Mouse (Mus musculus): ENCODE results near the gene Galns. TPM values are rescaled to one million over a fixed set of nuclear protein-coding genes. Genes with fewer than 3 reads are reported as not detected.

Galns gene
- polyA plus RNA-seq, 1 experiment from 2014 or later, result 8.9 TPM

- Histone ChIP-seq H3K27ac (ENCODE audit: low read length) (no peak overlapping the region), H3K4me1 (ENCODE audit: control insufficient read depth, insufficient read depth, low read length) (peaks cover under 1% of the 10 kb centered on the region; the same call in 1 of the 2 replicates), H3K27me3 (ENCODE audit: control insufficient read depth, insufficient read depth, low read depth, low read length) (peaks cover 9% of the 10 kb centered on the region), H3K9ac (ENCODE audit: low read depth, low read length) (no peak overlapping the region), H3K9me3 (replicated peaks; ENCODE audit: control insufficient read depth, low read length, poor library complexity, severe bottlenecking) (no peaks in the 10 kb centered on the region), H3K4me2 (ENCODE audit: low read length) (no peak overlapping the region), H3K36me3 (ENCODE audit: control insufficient read depth, insufficient read depth, low read length) (no peaks in the 10 kb centered on the region), H3K4me3 (ENCODE audit: low read depth, low read length) (no peak overlapping the region)
- ATAC-seq, result no peak
- WGBS, result 67% methylated on average over 12 of the region's 12 CpGs
Observed at GRCm38 (mm10) chr8:122556030-122557009, 54.9 kb downstream of the Galns start.

- Histone ChIP-seq H3K36me3 (ENCODE audit: control insufficient read depth, insufficient read depth, low read length) (no peaks in the 10 kb centered on the region), H3K27me3 (ENCODE audit: control insufficient read depth, insufficient read depth, low read depth, low read length) (peaks cover 21% of the 10 kb centered on the region), H3K9me3 (replicated peaks; ENCODE audit: control insufficient read depth, low read length, poor library complexity, severe bottlenecking) (no peaks in the 10 kb centered on the region), H3K9ac (ENCODE audit: low read depth, low read length) (no peak overlapping the region), H3K4me2 (ENCODE audit: low read length) (no peak overlapping the region), H3K4me1 (ENCODE audit: control insufficient read depth, insufficient read depth, low read length) (peaks cover 7% of the 10 kb centered on the region; the same call in 1 of the 2 replicates), H3K4me3 (ENCODE audit: low read depth, low read length) (no peak overlapping the region), H3K27ac (ENCODE audit: low read length) (no peak overlapping the region)
- ATAC-seq, result no peak
- 78% methylated on average over 6 of the region's 6 CpGs for WGBS
Observed at GRCm38 (mm10) chr8:122554786-122555185, 56.5 kb downstream of the Galns start.

GRCm38 (mm10) chr8:122551265-122552051 is 59.8 kb downstream of the Galns start, which contains the start of gene Piezo1:
Gene Piezo1 (minus strand): TSS chr8:122551329.
- peaks cover 7% of the 10 kb centered on the region; the same call in 1 of the 2 replicates for H3K4me1 ChIP-seq (ENCODE audit: control insufficient read depth, insufficient read depth, low read length)
- peaks cover 24% of the 10 kb centered on the region for H3K27me3 ChIP-seq (ENCODE audit: control insufficient read depth, insufficient read depth, low read depth, low read length)
- H3K9me3 ChIP-seq (replicated peaks; ENCODE audit: control insufficient read depth, low read length, poor library complexity, severe bottlenecking), result no peaks in the 10 kb centered on the region
- 12% methylated on average over 48 of the region's 56 CpGs for WGBS
- peak within 1 kb of the TSS; percentile 57 for H3K4me3 ChIP-seq (ENCODE audit: low read depth, low read length)
- peak within 1 kb of the TSS; percentile 85 for H3K4me2 ChIP-seq (ENCODE audit: low read length)
- peak; percentile 51; the same call in 1 of the 2 replicates for ATAC-seq
- no peak within 1 kb of the TSS for H3K27ac ChIP-seq (ENCODE audit: low read length)
- H3K36me3 ChIP-seq (ENCODE audit: control insufficient read depth, insufficient read depth, low read length), result no peaks in the 10 kb centered on the region
- peak within 1 kb of the TSS; percentile 72 for H3K9ac ChIP-seq (ENCODE audit: low read depth, low read length)

- Histone ChIP-seq H3K9me3 (replicated peaks; ENCODE audit: control insufficient read depth, low read length, poor library complexity, severe bottlenecking) (no peaks in the 10 kb centered on the region), H3K27me3 (ENCODE audit: control insufficient read depth, insufficient read depth, low read depth, low read length) (peaks cover 24% of the 10 kb centered on the region), H3K4me2 (ENCODE audit: low read length) (peak overlapping the region; percentile 85), H3K36me3 (ENCODE audit: control insufficient read depth, insufficient read depth, low read length) (no peaks in the 10 kb centered on the region), H3K4me1 (ENCODE audit: control insufficient read depth, insufficient read depth, low read length) (peaks cover 7% of the 10 kb centered on the region; the same call in 1 of the 2 replicates), H3K27ac (ENCODE audit: low read length) (no peak overlapping the region), H3K9ac (ENCODE audit: low read depth, low read length) (peak overlapping the region; percentile 72), H3K4me3 (ENCODE audit: low read depth, low read length) (peak overlapping the region; percentile 57)
- ATAC-seq, result no peak
- 1% methylated on average over 15 of the region's 43 CpGs for whole genome bisulfite sequencing
Observed at GRCm38 (mm10) chr8:122550995-122551264, 60.3 kb downstream of the Galns start.

- no peak overlapping the region for H3K27ac ChIP-seq (ENCODE audit: low read length)
- ATAC-seq, result peak; percentile 14; the same call in 1 of the 2 replicates
- peaks cover 7% of the 10 kb centered on the region; the same call in 1 of the 2 replicates for H3K4me1 ChIP-seq (ENCODE audit: control insufficient read depth, insufficient read depth, low read length)
- H3K9ac ChIP-seq (ENCODE audit: low read depth, low read length), result peak overlapping the region; percentile 72
- peaks cover 24% of the 10 kb centered on the region for H3K27me3 ChIP-seq (ENCODE audit: control insufficient read depth, insufficient read depth, low read depth, low read length)
- 4% methylated on average over 52 of the region's 52 CpGs for WGBS
- H3K4me2 ChIP-seq (ENCODE audit: low read length), result peak overlapping the region; percentile 85
- no peaks in the 10 kb centered on the region for H3K36me3 ChIP-seq (ENCODE audit: control insufficient read depth, insufficient read depth, low read length)
- no peaks in the 10 kb centered on the region for H3K9me3 ChIP-seq (replicated peaks; ENCODE audit: control insufficient read depth, low read length, poor library complexity, severe bottlenecking)
- peak overlapping the region; percentile 57 for H3K4me3 ChIP-seq (ENCODE audit: low read depth, low read length)
Observed at GRCm38 (mm10) chr8:122550234-122550994, 60.8 kb downstream of the Galns start.

GRCm38 (mm10) chr8:122548891-122549439 is 62.3 kb downstream of the Galns start:
- Histone ChIP-seq H3K9ac (ENCODE audit: low read depth, low read length) (no peak overlapping the region), H3K27ac (ENCODE audit: low read length) (no peak overlapping the region), H3K36me3 (ENCODE audit: control insufficient read depth, insufficient read depth, low read length) (no peaks in the 10 kb centered on the region), H3K4me3 (ENCODE audit: low read depth, low read length) (no peak overlapping the region), H3K9me3 (replicated peaks; ENCODE audit: control insufficient read depth, low read length, poor library complexity, severe bottlenecking) (no peaks in the 10 kb centered on the region), H3K4me2 (ENCODE audit: low read length) (no peak overlapping the region), H3K4me1 (ENCODE audit: control insufficient read depth, insufficient read depth, low read length) (peaks cover 7% of the 10 kb centered on the region; the same call in 1 of the 2 replicates), H3K27me3 (ENCODE audit: control insufficient read depth, insufficient read depth, low read depth, low read length) (peaks cover 24% of the 10 kb centered on the region)
- WGBS, result 92% methylated on average over 3 of the region's 3 CpGs
- no peak for ATAC-seq

- no peak overlapping the region for H3K9ac ChIP-seq (ENCODE audit: low read depth, low read length)
- peaks cover 7% of the 10 kb centered on the region; the same call in 1 of the 2 replicates for H3K4me1 ChIP-seq (ENCODE audit: control insufficient read depth, insufficient read depth, low read length)
- no peak overlapping the region for H3K4me2 ChIP-seq (ENCODE audit: low read length)
- H3K36me3 ChIP-seq (ENCODE audit: control insufficient read depth, insufficient read depth, low read length), result no peaks in the 10 kb centered on the region
- 76% methylated on average over 13 of the region's 13 CpGs for WGBS
- no peak overlapping the region for H3K4me3 ChIP-seq (ENCODE audit: low read depth, low read length)
- no peak for ATAC-seq
- no peaks in the 10 kb centered on the region for H3K9me3 ChIP-seq (replicated peaks; ENCODE audit: control insufficient read depth, low read length, poor library complexity, severe bottlenecking)
- peaks cover 24% of the 10 kb centered on the region for H3K27me3 ChIP-seq (ENCODE audit: control insufficient read depth, insufficient read depth, low read depth, low read length)
- no peak overlapping the region for H3K27ac ChIP-seq (ENCODE audit: low read length)
Observed at GRCm38 (mm10) chr8:122548331-122548730, 62.9 kb downstream of the Galns start.

- Histone ChIP-seq H3K9ac (ENCODE audit: low read depth, low read length) (no peak overlapping the region), H3K27me3 (ENCODE audit: control insufficient read depth, insufficient read depth, low read depth, low read length) (peaks cover 24% of the 10 kb centered on the region), H3K4me3 (ENCODE audit: low read depth, low read length) (no peak overlapping the region), H3K9me3 (replicated peaks; ENCODE audit: control insufficient read depth, low read length, poor library complexity, severe bottlenecking) (no peaks in the 10 kb centered on the region), H3K4me1 (ENCODE audit: control insufficient read depth, insufficient read depth, low read length) (peaks cover 7% of the 10 kb centered on the region; the same call in 1 of the 2 replicates), H3K36me3 (ENCODE audit: control insufficient read depth, insufficient read depth, low read length) (no peaks in the 10 kb centered on the region), H3K4me2 (ENCODE audit: low read length) (no peak overlapping the region), H3K27ac (ENCODE audit: low read length) (no peak overlapping the region)
- 41% methylated on average over 5 of the region's 5 CpGs for WGBS
- no peak for ATAC-seq
Observed at GRCm38 (mm10) chr8:122547815-122548214, 63.4 kb downstream of the Galns start.

Measured in midbrain, embryonic 16.5 days (tissue).